Mouse (Mus musculus) intestine, embryonic 15.5 days (tissue): ENCODE data around the gene Dnajb12. TPM values are rescaled to one million over a fixed set of nuclear protein-coding genes. Genes with fewer than 3 reads are reported as not detected.

Experiments used
- ATAC-seq: fragments of 200-750 bp; cut with Nextera tagmentation; 2 replicates; pipeline ENCODE4 v1.8.0; 2017; ENCODE audit warnings: moderate TSS enrichment, moderate library complexity
- H3K27ac ChIP-seq: fragments of 300-500 bp; sonication (generic); 2 replicates; pipeline ENCODE4 v1.5.1; 2015; ENCODE audit warnings: mild to moderate bottlenecking, inconsistent platforms
- H3K27me3 ChIP-seq: fragments of 300-500 bp; sonication (generic); replicated peaks from 2 replicates; pipeline ENCODE4 v1.6.1; 2015; ENCODE audit warnings: inconsistent platforms
- H3K36me3 ChIP-seq: fragments of 300-500 bp; sonication (generic); 2 replicates; pipeline ENCODE4 v1.6.1; 2015; ENCODE audit warnings: inconsistent platforms
- H3K4me1 ChIP-seq: fragments of 300-500 bp; sonication (generic); replicated peaks from 2 replicates; pipeline ENCODE4 v1.6.1; 2015; ENCODE audit warnings: inconsistent platforms
- H3K4me2 ChIP-seq: fragments of 300-500 bp; sonication (generic); replicated peaks from 2 replicates; pipeline ENCODE4 v1.6.1; 2015; ENCODE audit warnings: mild to moderate bottlenecking, inconsistent platforms
- H3K4me3 ChIP-seq: fragments of 300-500 bp; sonication (generic); replicated peaks from 2 replicates; pipeline ENCODE4 v1.5.1; 2015; ENCODE audit warnings: inconsistent platforms
- H3K9ac ChIP-seq: fragments of 300-500 bp; sonication (generic); 2 replicates; pipeline ENCODE4 v1.6.1; 2015; ENCODE audit warnings: inconsistent platforms
- H3K9me3 ChIP-seq: fragments of 300-500 bp; sonication (generic); 2 replicates; pipeline ENCODE4 v1.6.1; 2016; ENCODE audit warnings: inconsistent platforms
- whole genome bisulfite sequencing: fragments of 180-500 bp; shearing (Covaris S2); methylation state at CpG from one replicate; pipeline ENCODE4 v1.1.7; 2015; 5-methylcytosine and 5-hydroxymethylcytosine counted together
- polyA plus RNA-seq: library from polyadenylated mRNA; unstranded; fragments of >200 nt; fragmentation: Nextera tagmentation; extraction: Ambion mirVana; gene quantifications from 2 replicates; pipeline ENCODE4 v1.2.1, GENCODE M21; 2015

The Dnajb12 gene
- polyA plus RNA-seq, 1 experiment from 2014 or later: 25.2 TPM

- no peak overlapping the region for H3K4me3 ChIP-seq
- peaks cover 29% of the 10 kb centered on the region for H3K36me3 ChIP-seq
- H3K4me2 ChIP-seq: no peak overlapping the region
- H3K9me3 ChIP-seq: no peaks in the 10 kb centered on the region
- no peak overlapping the region for H3K9ac ChIP-seq
- H3K4me1 ChIP-seq: peaks cover 12% of the 10 kb centered on the region; the same call in 1 of the 2 replicates
- no peak for ATAC-seq
- H3K27ac ChIP-seq: no peak overlapping the region
- no peaks in the 10 kb centered on the region for H3K27me3 ChIP-seq
- 83% methylated on average over 15 of the region's 15 CpGs for WGBS
These were observed 10.8 kb downstream of the Dnajb12 start for GRCm38 (mm10) chr10:59889953-59890751.

- Histone ChIP-seq H3K9me3 (no peaks in the 10 kb centered on the region), H3K27ac (no peak overlapping the region), H3K9ac (no peak overlapping the region), H3K4me3 (no peak overlapping the region), H3K36me3 (peaks cover 45% of the 10 kb centered on the region), H3K27me3 (no peaks in the 10 kb centered on the region), H3K4me1 (peaks cover 13% of the 10 kb centered on the region; the same call in 1 of the 2 replicates), H3K4me2 (no peak overlapping the region)
- WGBS: 51% methylated on average over 6 of the region's 6 CpGs
- no peak for ATAC-seq
These were observed 13.6 kb downstream of the Dnajb12 start for GRCm38 (mm10) chr10:59892977-59893376.

GRCm38 (mm10) chr10:59894251-59895160 lies 15.2 kb downstream of the Dnajb12 start:
- H3K4me3 ChIP-seq: no peak overlapping the region
- ATAC-seq: 0 out of 2 replicates have a peak, but pooled peaks have one; percentile 13
- 75% methylated on average over 25 of the region's 25 CpGs for WGBS
- H3K9ac ChIP-seq: no peak overlapping the region
- H3K27me3 ChIP-seq: no peaks in the 10 kb centered on the region
- H3K4me1 ChIP-seq: peaks cover 25% of the 10 kb centered on the region
- peaks cover 50% of the 10 kb centered on the region for H3K36me3 ChIP-seq
- no peak overlapping the region for H3K4me2 ChIP-seq
- no peaks in the 10 kb centered on the region for H3K9me3 ChIP-seq
- 0 out of 2 replicates have a peak overlapping the region, but pooled peaks have one; percentile 6 for H3K27ac ChIP-seq

GRCm38 (mm10) chr10:59895460-59896186 lies 16.3 kb downstream of the Dnajb12 start:
- 93% methylated on average over 17 of the region's 17 CpGs for WGBS
- Histone ChIP-seq H3K4me2 (no peak overlapping the region), H3K4me1 (peaks cover 36% of the 10 kb centered on the region), H3K9ac (no peak overlapping the region), H3K4me3 (no peak overlapping the region), H3K9me3 (no peaks in the 10 kb centered on the region), H3K36me3 (peaks cover 48% of the 10 kb centered on the region), H3K27ac (no peak overlapping the region), H3K27me3 (no peaks in the 10 kb centered on the region)
- no peak for ATAC-seq

GRCm38 (mm10) chr10:59896211-59896610 lies 16.9 kb downstream of the Dnajb12 start:
- H3K9ac ChIP-seq: no peak overlapping the region
- ATAC-seq: no peak
- peaks cover 45% of the 10 kb centered on the region for H3K36me3 ChIP-seq
- H3K4me3 ChIP-seq: no peak overlapping the region
- H3K27me3 ChIP-seq: no peaks in the 10 kb centered on the region
- peaks cover 40% of the 10 kb centered on the region for H3K4me1 ChIP-seq
- WGBS: 91% methylated on average over 4 of the region's 4 CpGs
- H3K4me2 ChIP-seq: no peak overlapping the region
- no peaks in the 10 kb centered on the region for H3K9me3 ChIP-seq
- H3K27ac ChIP-seq: no peak overlapping the region

- 82% methylated on average over 3 of the region's 3 CpGs for WGBS
- 0 out of 2 replicates have a peak overlapping the region, but pooled peaks have one; percentile 22 for H3K27ac ChIP-seq
- H3K27me3 ChIP-seq: no peaks in the 10 kb centered on the region
- H3K9ac ChIP-seq: no peak overlapping the region
- peaks cover 44% of the 10 kb centered on the region for H3K4me1 ChIP-seq
- H3K9me3 ChIP-seq: no peaks in the 10 kb centered on the region
- H3K36me3 ChIP-seq: peaks cover 38% of the 10 kb centered on the region
- no peak overlapping the region for H3K4me3 ChIP-seq
- H3K4me2 ChIP-seq: no peak overlapping the region
- ATAC-seq: no peak
These were observed 17.6 kb downstream of the Dnajb12 start for GRCm38 (mm10) chr10:59896911-59897331.

GRCm38 (mm10) chr10:59897511-59897910 lies 18.2 kb downstream of the Dnajb12 start:
- 51% methylated on average over 5 of the region's 5 CpGs for whole genome bisulfite sequencing
- Histone ChIP-seq H3K4me3 (no peak overlapping the region), H3K36me3 (peaks cover 34% of the 10 kb centered on the region), H3K4me1 (peaks cover 48% of the 10 kb centered on the region), H3K27me3 (no peaks in the 10 kb centered on the region), H3K9me3 (no peaks in the 10 kb centered on the region), H3K4me2 (no peak overlapping the region), H3K9ac (no peak overlapping the region), H3K27ac (0 out of 2 replicates have a peak overlapping the region, but pooled peaks have one; percentile 22)
- ATAC-seq: no peak

GRCm38 (mm10) chr10:59898180-59898778 lies 18.9 kb downstream of the Dnajb12 start:
- no peak for ATAC-seq
- Histone ChIP-seq H3K9me3 (no peaks in the 10 kb centered on the region), H3K36me3 (peaks cover 34% of the 10 kb centered on the region), H3K27ac (peak overlapping the region; percentile 95), H3K9ac (no peak overlapping the region), H3K4me2 (no peak overlapping the region), H3K4me1 (peaks cover 55% of the 10 kb centered on the region), H3K4me3 (no peak overlapping the region), H3K27me3 (no peaks in the 10 kb centered on the region)
- 67% methylated on average over 9 of the region's 9 CpGs for WGBS

GRCm38 (mm10) chr10:59898935-59899334 lies 19.6 kb downstream of the Dnajb12 start:
- 29% methylated on average over 2 of the region's 2 CpGs for WGBS
- peak overlapping the region; percentile 41; the same call in 1 of the 2 replicates for H3K9ac ChIP-seq
- H3K4me3 ChIP-seq: no peak overlapping the region
- H3K27me3 ChIP-seq: no peaks in the 10 kb centered on the region
- peak; percentile 1; the same call in 1 of the 2 replicates for ATAC-seq
- peaks cover 29% of the 10 kb centered on the region for H3K36me3 ChIP-seq
- no peaks in the 10 kb centered on the region for H3K9me3 ChIP-seq
- H3K27ac ChIP-seq: peak overlapping the region; percentile 95
- H3K4me2 ChIP-seq: peak overlapping the region; percentile 51
- peaks cover 55% of the 10 kb centered on the region for H3K4me1 ChIP-seq

GRCm38 (mm10) chr10:59899341-59900173 lies 20.2 kb downstream of the Dnajb12 start:
- Histone ChIP-seq H3K9me3 (no peaks in the 10 kb centered on the region), H3K27ac (peak overlapping the region; percentile 95), H3K36me3 (peaks cover 23% of the 10 kb centered on the region), H3K4me2 (peak overlapping the region; percentile 51), H3K4me1 (peaks cover 49% of the 10 kb centered on the region), H3K27me3 (no peaks in the 10 kb centered on the region), H3K9ac (peak overlapping the region; percentile 41), H3K4me3 (0 out of 2 replicates have a peak overlapping the region, but pooled peaks have one; percentile 7)
- 14% methylated on average over 21 of the region's 21 CpGs for WGBS
- peak; percentile 95 for ATAC-seq

- H3K9me3 ChIP-seq: no peaks in the 10 kb centered on the region
- H3K4me2 ChIP-seq: peak overlapping the region; percentile 51; the same call in 1 of the 2 replicates
- peak overlapping the region; percentile 95 for H3K27ac ChIP-seq
- peaks cover 21% of the 10 kb centered on the region for H3K36me3 ChIP-seq
- H3K4me3 ChIP-seq: 0 out of 2 replicates have a peak overlapping the region, but pooled peaks have one; percentile 7
- 28% methylated on average over 4 of the region's 4 CpGs for WGBS
- H3K27me3 ChIP-seq: no peaks in the 10 kb centered on the region
- ATAC-seq: no peak
- peak overlapping the region; percentile 37; the same call in 1 of the 2 replicates for H3K9ac ChIP-seq
- peaks cover 44% of the 10 kb centered on the region for H3K4me1 ChIP-seq
These were observed 20.7 kb downstream of the Dnajb12 start for GRCm38 (mm10) chr10:59900174-59900435.
